Mouse (Mus musculus): ENCODE results near the gene Olfr215.

GRCm38 (mm10) chr6:116628539-116629171, 44.7 kb upstream of the Olfr215 start, which contains the start of gene Zfp422:
- TF ChIP-seq CTCF (IDR thresholded peaks at IDR 0.05; ENCODE audit: borderline replicate concordance, extremely low read depth, insufficient read depth, insufficient read length) (no peak), POLR2A (IDR thresholded peaks at IDR 0.05; ENCODE audit: borderline replicate concordance, extremely low read depth, insufficient read depth, insufficient read length, poor library complexity, severe bottlenecking) (peak; percentile 100)

All from brain, embryonic 14.5 days (tissue).